Mouse (Mus musculus) adrenal gland (tissue): ENCODE measurements at regions not wholly inside any gene's neighbourhood (a gene's known extent, or its start where the extent isn't known, plus 50 kb on each side); places are given as distances from the start of the nearest gene placed in this dataset.

ENCODE experiments used
- intact Hi-C: fragments of 180-260 bp; cut with DNase I; formaldehyde crosslinking; loops from one replicate; pipeline ENCODE4 v1.15.1; 2025

DNA sequence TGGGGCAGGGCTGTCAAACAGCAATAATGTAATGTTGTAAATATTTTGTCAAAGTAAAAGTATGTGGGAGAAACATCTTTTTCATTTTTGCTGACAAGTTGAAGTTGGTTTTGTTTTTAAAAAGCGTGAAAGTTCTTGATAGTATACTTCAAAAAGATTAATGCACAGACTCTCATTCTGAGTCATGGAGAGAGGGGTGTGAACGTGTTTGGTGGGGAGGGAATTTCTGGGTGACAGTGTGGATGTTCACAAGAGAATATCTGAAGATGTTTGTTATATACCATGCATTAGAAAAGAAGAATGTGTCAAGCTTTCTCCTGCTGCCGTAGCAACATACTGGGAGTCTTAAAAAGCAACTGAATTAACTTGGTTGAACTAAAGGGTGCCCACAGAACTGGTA, 57.0 kb downstream of the Rps29 start:
- intact Hi-C loops = no loop called here

DNA sequence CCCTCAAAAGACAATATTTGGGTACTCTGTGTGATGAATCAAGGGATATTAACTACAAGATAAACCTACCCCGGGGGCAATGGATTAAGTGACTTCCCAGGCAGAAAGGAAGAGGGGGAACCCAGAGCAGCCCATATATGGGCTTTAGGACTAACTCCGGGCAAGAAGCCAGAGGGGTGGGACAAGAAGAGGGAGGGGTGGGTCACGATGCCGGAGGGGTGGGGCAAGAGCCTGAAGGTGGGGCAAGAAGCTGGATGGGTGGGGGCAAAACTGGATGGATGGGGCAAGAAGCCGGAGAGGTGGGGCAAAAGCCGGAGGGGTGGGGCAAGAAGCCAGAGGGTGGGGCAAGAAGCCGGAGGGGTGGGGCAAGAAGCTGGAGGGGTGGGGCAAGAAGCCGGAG, 64.1 kb downstream of the Rps29 start:
- intact Hi-C loops = no loop called here

DNA sequence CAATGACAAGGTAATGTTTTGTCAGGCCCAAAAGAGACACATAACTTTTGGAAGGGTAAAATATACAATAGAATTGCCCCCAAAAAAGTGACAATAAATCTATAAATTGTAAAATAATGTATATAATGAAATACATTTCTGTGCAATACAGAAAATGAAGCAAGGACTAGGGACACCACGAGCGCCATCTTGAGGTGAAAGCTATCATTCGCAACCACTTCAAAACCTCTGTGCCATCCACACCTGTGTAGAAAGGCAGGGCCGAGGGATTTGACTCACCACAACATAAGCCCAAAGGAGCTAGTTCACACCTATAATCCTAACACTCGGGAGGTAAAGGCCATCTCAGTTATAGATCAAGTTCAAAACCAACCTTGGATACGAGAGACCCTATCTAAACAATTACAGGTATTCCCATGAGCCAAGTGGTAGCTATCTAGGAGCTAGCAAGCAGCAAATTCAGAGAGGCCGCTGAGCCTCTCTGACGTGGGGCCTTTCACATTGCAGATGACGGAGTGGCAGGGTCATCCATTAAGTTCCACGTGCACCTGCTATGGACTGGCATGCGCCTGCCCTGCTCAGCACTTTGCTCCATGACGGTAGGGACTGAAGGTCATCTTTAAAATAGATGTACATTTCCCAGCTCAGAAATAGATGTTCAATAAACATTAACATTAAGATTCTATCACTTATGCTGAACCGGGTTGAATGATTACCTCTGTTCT, 65.8 kb downstream of the Rps29 start:
- intact Hi-C loops = no loop called here

DNA sequence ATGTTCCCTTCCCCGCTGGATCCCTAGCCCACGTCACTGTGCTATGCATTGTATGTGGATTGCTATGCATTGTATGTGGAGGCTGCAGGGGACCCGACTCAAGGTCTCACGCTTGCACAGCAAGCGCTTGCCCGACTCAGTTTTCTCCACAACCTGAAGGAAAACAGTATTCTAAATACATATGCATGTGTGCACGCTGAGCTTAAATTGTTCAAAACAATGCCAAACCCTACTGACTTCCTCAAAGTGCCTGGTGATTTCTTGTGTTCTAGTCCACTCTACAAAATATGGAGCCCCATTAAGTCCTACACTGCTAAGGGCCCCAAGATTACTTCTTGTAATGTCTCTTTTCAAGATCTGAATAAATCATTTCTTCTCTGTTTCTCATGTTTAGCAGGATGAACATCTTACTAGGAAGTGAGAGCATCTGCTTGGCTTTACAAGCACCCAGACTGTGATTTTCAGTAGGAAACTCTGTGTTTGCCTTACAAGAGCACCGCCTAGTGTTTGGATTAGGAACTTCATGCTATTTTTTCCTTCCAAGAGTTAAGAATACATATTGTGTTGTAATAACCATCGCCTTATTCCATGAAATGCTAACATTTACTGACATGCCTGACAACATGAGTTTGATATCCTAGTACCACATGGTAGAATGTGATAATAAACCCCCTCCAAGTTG, 70.9 kb downstream of the Rps29 start:
- intact Hi-C loops = no loop called here

DNA sequence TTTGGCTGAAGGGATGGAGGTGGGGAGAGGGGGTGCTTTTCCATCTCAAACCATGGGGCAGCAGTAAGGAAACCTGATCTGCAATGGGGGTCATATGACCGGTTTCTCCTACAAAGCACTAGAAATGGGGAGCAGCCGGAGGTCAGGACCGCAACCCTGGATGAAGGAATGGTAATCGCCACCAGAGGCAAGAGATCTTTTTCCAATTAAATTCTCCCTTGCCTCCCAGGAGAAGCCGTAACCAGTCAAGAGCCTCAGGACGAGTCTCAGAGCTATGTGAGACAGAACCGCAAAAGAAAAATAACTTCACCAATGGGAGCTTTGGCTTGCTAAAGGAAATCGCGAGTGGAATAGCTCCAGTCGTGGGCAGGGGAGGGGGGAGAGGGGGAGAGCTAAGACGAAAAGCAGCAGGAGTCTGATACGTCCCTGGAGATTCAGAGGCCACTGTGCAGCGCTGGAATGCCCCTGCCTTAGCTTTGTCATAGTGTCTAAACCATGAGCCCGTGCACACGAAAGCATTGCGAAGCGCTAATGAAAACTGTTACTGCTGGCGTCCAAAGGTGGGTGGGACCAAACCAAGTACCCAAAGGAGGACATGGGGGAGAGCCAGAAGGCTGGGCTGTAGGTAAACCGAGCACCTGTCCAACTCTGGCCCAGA, 73.3 kb downstream of the Rps29 start:
- intact Hi-C loops = no loop called here

DNA sequence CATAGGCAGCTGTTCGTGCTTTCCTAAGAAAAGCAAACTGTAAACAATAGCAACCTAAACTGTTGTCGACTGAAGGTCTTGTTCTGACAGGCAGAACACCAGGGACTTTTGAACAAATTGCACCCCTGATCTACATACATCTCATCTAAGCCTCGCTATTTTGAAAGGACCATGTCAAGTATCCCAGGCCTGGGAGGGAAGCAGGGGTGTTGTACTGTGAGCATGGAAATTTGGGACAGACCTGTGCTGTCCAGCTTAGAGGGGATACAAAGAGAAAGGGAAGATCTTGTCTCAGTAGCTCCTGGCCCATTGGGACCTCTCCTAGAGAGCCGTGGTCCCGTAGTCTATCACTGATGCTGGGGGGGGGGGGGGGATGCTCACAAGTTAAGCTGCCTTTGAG, 74.3 kb downstream of the Rps29 start:
- intact Hi-C loops = no loop called here

DNA sequence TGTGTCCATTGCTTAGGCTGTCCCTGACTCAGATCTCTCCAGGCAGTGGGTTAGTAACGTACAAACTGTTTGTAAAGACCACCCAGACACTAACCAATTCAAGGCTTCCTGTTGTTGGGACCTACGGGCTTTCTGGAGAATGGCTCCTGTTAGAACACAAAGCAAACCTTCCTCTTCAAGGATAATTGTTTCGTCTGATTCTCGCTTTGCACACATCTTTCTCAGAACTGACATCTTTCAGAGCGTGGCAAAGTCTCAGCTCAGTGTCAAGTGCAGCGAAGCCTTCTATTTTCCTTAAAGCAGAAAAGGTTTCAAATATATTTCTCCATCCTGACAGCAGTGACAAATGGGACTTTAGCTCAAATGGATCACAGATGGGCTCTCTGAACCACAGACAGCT, 76.9 kb downstream of the Rps29 start:
- intact Hi-C loops = no loop called here

DNA sequence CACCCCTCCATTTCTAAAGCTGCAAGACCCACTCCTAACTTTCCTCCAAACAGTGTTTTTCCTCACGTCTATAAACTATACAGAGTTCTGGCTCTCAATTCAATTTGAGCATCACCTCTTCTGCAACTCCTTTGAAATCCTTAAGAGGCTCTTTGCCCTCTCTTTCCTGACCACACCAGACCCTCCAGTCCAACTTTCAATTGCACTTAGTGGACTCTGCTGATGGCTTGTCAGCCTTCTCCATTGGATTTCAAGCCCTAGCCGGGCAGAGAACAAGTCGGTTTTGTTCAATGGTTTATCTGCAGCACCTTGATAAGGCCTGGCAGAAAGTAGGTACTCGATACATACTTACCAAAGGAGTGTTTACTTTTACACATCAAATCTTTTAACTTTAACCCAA, 119.4 kb downstream of the Rps29 start:
- intact Hi-C loops = no loop called here

DNA sequence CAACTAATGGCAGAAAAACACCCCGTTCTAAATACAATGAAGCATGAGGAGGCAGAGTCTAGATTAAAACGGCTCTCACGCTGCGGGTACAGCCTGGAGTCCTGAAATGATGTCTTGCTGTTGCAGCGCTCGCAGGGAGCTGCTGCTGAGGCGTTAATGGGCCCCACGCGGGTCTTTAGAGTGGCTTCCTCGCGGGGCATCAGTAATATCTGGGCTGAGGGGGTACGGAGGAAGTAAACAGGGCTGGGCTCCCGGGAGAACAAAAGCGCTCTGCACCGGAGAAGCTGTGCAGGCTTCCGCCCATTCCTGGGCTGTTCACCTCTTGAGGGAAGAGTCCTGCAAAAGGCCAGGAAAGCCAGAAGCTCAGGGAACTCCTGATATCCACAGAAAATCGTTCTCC, 135.4 kb downstream of the Rps29 start:
- intact Hi-C loops = no loop called here

DNA sequence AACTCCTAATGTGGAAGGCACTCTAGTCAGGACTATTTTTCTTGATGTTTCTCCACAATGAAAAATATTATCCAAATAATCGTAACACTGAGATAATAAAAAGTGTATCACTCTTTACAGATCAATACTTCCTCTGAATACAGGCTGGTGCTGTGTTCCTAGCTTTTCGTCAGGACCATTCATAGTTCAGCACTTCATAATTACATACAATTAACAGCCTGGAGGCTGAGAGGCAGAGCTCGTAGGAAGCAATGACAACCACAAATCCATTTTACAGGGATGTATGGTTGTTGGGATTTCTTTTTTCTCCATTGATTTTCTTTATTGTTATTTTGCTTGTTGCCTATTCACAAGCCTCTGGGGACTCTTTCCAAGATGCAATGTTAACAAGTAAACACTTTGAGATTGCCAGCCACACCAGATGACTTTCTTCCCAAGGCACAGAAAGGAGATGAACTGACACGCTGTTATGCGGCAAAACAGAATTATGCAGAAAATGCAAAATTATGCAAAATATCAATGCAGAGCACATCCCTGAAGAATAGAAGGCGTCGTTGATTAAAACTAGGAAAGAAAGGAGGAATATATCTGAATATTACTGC, 142.2 kb downstream of the Rps29 start:
- intact Hi-C loops = no loop called here

DNA sequence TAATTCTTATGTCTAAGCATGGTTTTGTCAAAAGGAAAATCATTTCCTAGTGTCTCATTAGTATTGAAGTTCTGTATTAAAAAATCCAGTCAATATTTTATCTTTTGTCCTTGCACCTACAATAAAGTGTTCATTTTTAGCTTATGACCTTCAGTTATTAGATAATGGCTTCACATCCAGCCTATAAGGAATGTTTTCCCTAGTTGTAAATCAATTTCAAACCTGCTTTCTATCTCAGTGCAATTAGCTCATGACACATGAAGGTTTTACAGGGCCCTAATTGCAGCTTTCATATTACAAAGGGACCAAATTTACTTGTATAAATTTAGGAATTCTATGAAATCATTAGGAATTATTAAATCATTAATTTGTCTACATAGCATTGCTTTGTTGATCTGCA, 153.8 kb downstream of the Rps29 start:
- intact Hi-C loops = no loop called here

DNA sequence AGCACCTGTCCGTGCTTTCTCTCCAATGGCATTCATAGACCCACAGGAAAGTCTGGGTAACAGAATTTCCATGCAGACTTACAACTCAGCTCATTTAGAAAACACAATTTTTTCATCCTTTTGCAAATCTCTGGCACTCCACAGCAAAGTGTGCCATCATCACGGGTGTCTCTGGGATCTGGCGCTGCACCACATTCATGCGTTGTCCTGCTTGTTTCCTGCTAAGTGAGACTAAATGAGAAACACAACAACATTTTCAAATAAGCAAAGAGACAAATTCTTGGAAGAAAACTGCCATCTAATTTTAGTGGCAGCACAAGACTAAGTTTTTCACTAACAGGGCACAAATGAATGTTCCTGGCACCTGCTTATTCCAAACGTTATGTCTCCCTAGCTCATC, 156.9 kb downstream of the Rps29 start:
- intact Hi-C loops = no loop called here

DNA sequence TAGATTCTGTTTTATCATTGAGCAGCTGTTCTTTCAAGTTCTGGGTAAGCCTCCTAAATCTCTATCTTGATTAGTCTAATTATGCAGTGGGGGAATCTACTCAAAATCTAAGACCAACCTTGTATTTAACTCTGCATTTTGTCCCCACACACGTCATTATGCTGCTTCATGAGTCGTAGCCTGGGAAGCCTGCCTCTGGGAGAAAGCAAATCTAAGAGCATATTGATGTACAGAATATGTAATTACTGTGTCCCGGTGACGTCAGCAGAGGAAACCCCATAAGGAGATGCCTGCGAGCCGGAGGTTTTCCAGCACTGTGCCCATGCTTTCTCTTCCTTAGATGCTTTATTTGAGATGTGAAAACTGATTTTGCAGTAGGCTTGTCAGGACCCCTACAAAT, 161.7 kb downstream of the Rps29 start:
- intact Hi-C loops = no loop called here

DNA sequence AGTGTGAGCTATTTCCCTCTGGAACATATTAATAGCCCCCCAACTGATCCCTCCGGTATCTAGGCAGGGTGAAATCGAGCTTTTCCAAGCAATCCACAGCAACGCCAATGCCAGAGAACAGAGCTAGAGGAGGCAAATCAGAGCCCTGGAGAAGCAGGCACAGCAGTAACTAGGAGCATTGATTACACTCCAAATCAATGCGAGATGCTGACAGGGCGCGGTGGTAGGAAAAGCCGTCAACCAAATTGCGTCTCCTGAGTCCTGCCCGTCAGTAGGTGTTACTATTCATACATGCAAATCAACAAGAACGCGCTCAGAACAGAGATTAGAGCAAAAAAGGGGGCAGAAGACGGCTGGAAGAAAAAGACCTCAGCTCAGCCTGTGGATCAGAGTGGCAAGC, 162.2 kb downstream of the Rps29 start:
- intact Hi-C loops = no loop called here

DNA sequence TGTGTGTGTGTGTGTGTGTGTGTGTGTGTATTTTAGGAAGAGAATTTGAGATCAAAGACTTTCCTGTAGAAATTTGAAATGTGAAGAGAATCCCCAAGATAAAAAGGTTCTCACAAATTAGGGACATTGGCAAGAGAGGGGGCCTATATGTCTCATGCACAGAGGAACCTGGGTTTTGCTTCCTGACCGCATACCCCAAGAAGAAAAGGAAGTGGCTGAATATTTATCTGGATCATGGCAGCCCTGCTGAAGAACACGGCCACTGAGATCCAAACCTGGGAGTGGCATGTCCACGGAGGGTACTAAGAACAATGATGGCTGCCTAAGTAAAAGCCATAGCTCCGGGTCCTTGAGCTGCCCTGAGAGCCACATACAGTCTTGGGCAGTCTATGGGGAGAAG, 178.3 kb downstream of the Rps29 start:
- intact Hi-C loops = no loop called here

DNA sequence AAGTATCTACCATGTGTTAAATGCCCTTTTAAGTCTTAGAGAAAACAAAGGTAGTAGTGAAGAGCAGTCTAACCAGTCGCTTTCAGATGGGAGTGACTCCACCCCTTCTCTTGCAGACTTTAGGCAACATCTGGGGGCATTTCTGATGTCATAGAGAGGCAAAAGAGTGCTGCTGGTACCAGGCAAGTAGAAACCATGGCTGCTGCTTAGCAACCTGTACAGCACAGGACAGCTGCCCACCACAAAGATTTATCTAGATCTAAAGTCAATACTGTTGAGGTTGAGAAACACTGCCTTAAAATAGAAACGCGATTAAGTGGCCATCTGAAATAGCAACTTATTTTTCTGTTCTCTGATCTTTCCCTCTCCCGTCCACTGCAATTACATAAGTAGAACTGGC, 178.8 kb downstream of the Rps29 start:
- intact Hi-C loops = no loop called here

DNA sequence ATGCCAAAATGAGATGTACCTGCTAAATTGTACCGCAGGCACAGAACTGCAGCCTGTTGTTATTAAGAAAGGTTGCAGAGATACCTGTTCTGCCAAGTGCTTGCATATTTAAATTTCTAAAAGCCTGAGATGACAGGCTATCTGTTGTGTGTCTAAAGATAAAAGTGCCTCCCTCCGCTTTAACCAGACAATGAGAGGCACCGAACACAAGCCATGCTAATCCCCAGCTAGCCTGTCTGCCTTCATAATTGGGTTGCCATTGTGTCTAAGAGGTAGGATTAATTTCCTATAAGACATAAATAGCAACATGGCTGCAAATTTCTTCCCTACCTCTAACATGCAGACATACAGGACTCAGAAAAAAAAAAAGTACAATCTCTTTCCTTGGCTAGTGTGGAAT, 179.8 kb downstream of the Rps29 start:
- intact Hi-C loops = no loop called here

DNA sequence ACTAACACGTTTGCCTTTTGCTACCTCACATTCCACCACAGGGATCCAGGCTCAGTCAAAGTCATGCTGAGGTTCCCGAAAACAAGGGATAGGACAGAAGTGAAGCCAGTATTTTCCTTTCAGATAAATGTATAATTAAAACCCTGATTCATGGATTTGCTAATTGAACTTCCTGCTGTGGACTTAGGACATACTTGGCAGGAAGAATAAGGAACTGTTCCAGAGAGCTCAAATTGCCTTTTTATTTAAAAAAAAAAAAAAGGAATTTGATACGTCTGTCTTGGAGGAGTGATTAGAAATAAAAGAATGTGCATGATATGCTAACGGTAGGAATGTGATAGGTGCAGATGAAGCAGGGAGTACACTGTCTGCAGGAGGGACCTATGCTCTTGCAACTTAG, 181.7 kb downstream of the Rps29 start:
- intact Hi-C loops = no loop called here

DNA sequence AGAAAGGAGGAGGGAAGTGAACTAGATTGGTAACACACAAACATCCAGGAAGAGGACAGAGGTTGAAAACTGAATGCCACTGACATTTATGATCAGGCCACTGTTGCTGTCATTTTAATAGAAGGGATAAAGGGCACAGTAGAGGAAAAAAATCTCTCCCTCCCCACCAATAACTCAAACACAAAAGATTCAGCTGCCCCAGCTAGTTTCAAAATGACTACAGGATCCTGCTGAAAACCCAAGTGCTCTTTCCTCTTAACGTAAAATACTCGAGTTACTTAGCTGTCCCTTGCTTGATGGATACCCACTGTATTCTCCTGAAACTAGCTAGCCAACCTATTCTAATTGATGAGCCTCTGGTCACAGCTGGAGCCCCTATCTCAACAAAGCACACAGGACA, 211.7 kb downstream of the Rps29 start:
- intact Hi-C loops = no loop called here

DNA sequence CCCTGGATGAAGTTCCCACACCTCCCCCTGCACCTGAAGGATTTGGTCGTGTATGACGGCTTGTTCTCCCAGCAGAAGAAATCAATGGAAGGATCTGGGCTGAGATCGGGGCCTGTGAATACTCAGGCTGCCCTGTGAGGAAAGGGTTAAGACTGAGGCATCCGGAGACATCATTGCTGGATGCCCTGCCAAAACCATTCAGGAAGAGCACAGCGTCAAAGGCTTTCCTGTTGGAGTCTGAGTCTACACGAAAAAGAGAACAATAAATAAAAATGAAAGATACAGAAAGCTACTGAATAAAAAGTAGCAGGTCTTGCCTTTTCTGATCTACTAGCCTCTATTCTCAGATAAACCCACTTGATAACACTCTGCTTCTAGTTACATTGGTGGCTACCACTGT, 248.4 kb downstream of the Rps29 start:
- intact Hi-C loops = no loop called here

DNA sequence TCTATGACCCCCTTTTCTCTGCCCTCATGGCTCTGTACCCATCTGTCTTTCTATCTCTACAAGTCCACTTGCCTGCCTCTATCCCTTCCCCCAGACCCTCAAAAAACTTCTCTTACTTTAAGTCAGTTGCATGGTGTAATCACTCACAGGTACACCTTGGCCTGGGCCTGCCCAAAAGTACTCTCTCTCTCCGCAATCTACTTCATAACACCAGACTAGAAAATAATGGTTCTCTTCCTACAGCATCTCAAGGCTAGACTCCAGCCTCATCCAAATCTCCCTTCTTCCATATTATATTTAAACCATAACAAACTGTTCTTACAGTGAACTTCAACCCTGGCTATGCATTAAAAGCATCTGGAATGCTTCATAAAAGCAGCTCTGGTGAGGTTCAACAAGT, 254.2 kb downstream of the Rps29 start:
- intact Hi-C loops = no loop called here

DNA sequence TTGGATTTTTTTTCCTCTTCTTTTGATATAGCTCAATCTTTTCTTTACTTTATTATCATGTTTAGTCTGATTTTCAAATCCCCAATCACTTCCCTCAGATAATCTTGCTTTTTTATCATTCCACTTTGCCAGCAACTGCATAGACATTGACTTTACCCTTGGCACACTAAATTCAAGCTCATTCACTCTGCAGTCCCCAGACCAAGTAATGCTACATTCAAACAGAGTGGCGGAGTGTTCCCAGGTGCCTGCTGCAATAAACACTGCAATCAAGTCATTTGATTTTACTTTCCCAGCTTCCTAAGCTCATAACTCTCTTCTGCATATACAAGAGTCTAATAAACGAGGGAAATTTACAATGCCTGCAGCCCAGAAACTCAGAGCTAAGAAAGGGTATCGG, 269.8 kb downstream of the Rps29 start:
- intact Hi-C loops = no loop called here

DNA sequence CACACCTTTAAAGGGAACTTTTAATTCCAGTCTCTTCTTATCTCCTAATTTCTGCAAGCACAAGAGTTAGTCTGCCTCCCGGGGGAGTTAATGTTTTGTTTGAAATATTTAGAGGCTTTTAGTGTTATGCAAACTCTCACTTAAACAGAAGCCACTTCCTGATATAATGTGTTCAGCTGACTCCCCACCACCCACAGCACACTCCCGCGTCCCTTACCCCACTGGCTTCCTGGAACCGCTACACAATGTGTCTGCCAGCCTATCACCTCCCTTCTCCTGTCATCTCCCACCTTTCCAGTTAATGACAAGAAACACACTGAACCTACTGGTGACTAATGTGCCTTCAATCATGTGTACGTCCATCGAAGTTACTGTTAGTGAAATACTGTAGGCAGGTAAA, 276.5 kb downstream of the Rps29 start:
- intact Hi-C loops = no loop called here
